Mouse (Mus musculus): Measurements from ENCODE around the gene Gfy. TPM values are rescaled to one million over a fixed set of nuclear protein-coding genes. Genes with fewer than 3 reads are reported as not detected.

The Gfy gene
- polyA plus RNA-seq, 1 experiment from 2014 or later = not detected

DNA sequence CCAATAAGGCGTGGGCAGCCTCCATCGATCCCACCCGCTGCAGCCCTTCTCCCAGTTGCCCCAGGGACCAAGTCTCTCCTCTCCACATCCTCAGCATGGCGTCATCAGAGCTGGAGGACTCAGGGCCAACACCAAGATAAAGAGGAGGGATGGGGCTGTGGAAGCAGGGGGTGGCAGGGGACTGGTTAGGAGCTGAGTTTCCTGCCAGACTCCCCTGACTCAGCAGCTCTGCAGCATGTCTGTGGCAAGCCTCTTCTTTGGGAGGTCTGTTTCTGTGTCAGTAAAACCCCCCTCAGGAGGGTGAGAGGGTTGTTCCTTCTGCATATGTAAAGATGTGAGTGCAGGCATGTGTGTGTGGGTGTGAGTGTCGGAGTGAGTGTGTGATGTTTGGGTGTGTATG is 17.6 kb upstream of the Gfy start:
- Histone ChIP-seq H3K4me1 (ENCODE audit: control insufficient read depth, low read depth, low read length) (no peaks in the 10 kb centered on the region), H3K36me3 (ENCODE audit: control insufficient read depth, insufficient read depth) (no peaks in the 10 kb centered on the region), H3K27me3 (ENCODE audit: control insufficient read depth, insufficient read depth, low read depth, low read length) (no peaks in the 10 kb centered on the region; the same call in 1 of the 2 replicates), H3K27ac (ENCODE audit: low read length) (no peak overlapping the region), H3K9ac (ENCODE audit: low read depth, low read length) (no peak overlapping the region), H3K4me3 (ENCODE audit: low read depth, low read length) (no peak overlapping the region), H3K4me2 (ENCODE audit: low read depth, low read length) (no peak overlapping the region), H3K9me3 (replicated peaks; ENCODE audit: control insufficient read depth, low read length) (no peaks in the 10 kb centered on the region)
- no peak for ATAC-seq (ENCODE audit: low read depth)
- 49% methylated on average over 5 of the region's 5 CpGs for WGBS (ENCODE audit: insufficient replicate concordance)

DNA sequence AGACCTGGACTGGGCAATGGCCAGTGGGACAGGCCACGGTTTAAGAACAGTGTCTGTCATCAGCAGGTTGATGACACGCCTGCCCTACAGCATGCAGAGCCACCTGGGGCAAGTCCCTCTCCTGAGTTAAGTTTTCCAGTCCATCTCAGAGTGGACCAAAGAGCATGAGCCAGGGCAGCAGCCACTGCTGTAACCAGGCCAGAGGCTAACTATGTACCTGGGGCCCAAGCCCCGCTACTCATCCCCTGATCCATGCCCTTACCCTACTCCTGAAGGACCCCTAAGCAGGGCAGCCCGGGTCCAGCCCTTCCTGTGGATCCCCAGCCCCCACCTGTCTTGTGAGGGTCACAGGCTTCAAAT is 16.8 kb upstream of the Gfy start:
- H3K27ac ChIP-seq (ENCODE audit: low read length) = no peak overlapping the region
- H3K4me3 ChIP-seq (ENCODE audit: low read depth, low read length) = no peak overlapping the region
- H3K4me1 ChIP-seq (ENCODE audit: control insufficient read depth, low read depth, low read length) = no peaks in the 10 kb centered on the region
- ATAC-seq (ENCODE audit: low read depth) = no peak
- no peaks in the 10 kb centered on the region for H3K9me3 ChIP-seq (replicated peaks; ENCODE audit: control insufficient read depth, low read length)
- no peak overlapping the region for H3K4me2 ChIP-seq (ENCODE audit: low read depth, low read length)
- H3K27me3 ChIP-seq (ENCODE audit: control insufficient read depth, insufficient read depth, low read depth, low read length) = peaks cover 4% of the 10 kb centered on the region; the same call in 1 of the 2 replicates
- 50% methylated on average over 4 of the region's 4 CpGs for WGBS (ENCODE audit: insufficient replicate concordance)
- no peak overlapping the region for H3K9ac ChIP-seq (ENCODE audit: low read depth, low read length)
- no peaks in the 10 kb centered on the region for H3K36me3 ChIP-seq (ENCODE audit: control insufficient read depth, insufficient read depth)

DNA sequence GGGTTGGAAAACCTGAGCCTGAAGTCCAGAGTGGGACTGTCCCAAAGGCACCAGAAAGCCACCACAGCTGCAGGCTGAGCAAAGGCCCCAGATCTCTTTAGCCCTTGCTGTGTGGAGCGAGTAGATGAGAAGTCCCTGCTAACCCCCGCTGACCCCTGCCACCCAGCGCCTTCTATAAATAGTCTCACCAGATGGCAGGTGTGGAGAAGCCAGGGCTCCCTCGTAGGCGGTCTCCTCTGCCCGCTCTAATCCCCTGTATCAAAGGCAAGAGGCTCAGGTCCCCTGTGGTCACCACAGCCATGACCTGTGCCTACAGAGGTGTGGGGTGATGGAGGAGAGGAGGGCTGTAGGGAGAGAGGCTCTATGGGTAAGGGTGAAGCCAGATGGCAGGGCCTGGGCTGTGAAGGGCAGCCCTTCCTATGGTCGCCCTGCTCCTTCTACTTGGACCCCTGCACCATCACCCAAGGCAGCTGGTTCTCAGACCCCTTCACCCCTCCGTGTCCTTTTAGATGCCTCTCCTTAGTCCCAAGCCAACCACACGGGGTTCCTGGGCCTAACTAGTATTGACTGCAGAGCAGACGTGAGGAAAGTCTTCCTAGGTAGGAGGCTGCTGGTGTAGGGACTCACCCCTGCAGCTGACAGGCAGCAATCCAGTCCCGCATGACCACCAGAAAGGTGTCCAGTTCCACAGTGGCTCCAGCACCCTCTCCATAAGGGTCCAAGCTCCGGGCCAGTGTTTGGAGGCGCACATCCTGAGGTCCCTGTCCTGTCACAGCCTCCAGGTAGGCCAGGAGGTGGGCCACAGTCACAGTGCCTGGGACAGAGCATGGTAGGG is 16.2 kb upstream of the Gfy start:
- H3K27me3 ChIP-seq (ENCODE audit: control insufficient read depth, insufficient read depth, low read depth, low read length) = peaks cover 7% of the 10 kb centered on the region; the same call in 1 of the 2 replicates
- H3K9me3 ChIP-seq (replicated peaks; ENCODE audit: control insufficient read depth, low read length) = no peaks in the 10 kb centered on the region
- no peaks in the 10 kb centered on the region for H3K36me3 ChIP-seq (ENCODE audit: control insufficient read depth, insufficient read depth)
- no peaks in the 10 kb centered on the region for H3K4me1 ChIP-seq (ENCODE audit: control insufficient read depth, low read depth, low read length)
- no peak overlapping the region for H3K9ac ChIP-seq (ENCODE audit: low read depth, low read length)
- no peak for ATAC-seq (ENCODE audit: low read depth)
- H3K27ac ChIP-seq (ENCODE audit: low read length) = no peak overlapping the region
- H3K4me3 ChIP-seq (ENCODE audit: low read depth, low read length) = no peak overlapping the region
- WGBS (ENCODE audit: insufficient replicate concordance) = 54% methylated on average over 13 of the region's 13 CpGs
- no peak overlapping the region for H3K4me2 ChIP-seq (ENCODE audit: low read depth, low read length)

DNA sequence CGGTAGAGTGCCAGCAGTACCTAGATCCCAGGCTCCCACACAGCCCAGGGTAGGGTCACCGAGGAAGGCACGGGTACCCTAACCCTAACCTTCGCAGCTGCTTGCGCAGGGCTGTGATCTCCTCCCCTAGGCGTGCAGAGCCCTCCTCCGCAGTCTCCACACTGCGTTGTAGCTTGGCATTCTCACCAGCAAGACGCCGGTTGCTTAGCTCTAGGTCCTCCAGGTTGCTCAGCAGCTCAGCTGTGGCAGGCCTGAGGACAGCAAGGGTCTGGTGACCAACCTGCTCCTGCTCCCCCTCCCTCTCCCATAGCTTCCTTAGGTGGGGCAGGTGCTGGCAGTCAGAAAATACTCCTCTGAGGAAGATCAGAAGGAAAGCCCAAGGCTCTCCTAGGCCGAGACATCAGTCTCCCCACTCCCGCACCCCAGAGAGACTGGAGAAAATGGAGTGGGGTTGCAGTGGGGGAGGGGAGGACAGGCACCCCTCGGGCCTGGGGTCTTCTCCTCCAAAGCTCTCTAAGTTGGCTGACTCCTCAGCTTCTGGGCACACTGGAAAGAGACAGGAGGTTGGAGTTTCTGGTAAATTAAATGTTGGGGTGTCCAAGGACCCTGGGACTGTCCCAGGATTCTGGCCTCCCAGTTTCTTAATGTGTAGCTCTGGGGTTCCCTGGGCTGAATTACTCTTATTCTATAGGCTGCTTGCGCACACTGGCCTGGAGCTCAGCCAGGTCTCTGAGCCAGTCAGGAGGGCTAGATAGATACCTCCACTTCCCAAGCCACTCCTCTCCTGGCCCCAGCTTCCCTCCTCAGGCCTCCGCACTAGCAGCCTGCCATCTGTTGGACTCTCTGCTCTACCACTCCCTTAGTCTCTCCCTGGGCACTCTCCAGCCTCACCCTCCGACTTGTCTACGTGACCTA is 14.8 kb upstream of the Gfy start:
- no peak for ATAC-seq (ENCODE audit: low read depth)
- WGBS (ENCODE audit: insufficient replicate concordance) = 61% methylated on average over 17 of the region's 17 CpGs

DNA sequence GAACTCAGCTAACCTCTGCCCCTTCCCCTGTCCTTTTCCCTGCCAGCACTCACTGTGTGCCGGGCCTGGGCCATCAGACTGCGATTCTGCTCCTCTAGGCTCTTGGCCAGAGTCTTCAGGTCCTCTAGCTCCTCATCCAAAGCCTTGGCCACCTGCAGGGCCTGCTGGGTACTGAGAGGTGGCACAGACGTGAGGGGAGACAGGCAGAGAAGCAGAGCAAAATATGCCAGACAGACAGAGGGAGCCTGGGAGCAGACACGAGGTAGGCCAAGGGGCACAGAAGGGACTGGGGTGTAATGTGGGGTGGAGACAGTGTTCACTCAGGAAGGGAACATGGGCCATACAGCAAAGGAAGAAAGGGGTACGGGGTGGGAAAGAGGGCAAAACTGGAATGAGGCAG is 14.0 kb upstream of the Gfy start:
- Histone ChIP-seq H3K9ac (ENCODE audit: low read depth, low read length) (no peak overlapping the region), H3K36me3 (ENCODE audit: control insufficient read depth, insufficient read depth) (no peaks in the 10 kb centered on the region), H3K4me3 (ENCODE audit: low read depth, low read length) (no peak overlapping the region), H3K4me1 (ENCODE audit: control insufficient read depth, low read depth, low read length) (no peaks in the 10 kb centered on the region), H3K9me3 (replicated peaks; ENCODE audit: control insufficient read depth, low read length) (no peaks in the 10 kb centered on the region), H3K27me3 (ENCODE audit: control insufficient read depth, insufficient read depth, low read depth, low read length) (peaks cover 14% of the 10 kb centered on the region), H3K4me2 (ENCODE audit: low read depth, low read length) (no peak overlapping the region), H3K27ac (ENCODE audit: low read length) (no peak overlapping the region)
- no peak for ATAC-seq (ENCODE audit: low read depth)
- WGBS (ENCODE audit: insufficient replicate concordance) = 52% methylated on average over 5 of the region's 5 CpGs

More for the DNA sequence above, 14.8 kb upstream of the Gfy start:
- Histone ChIP-seq H3K36me3 (ENCODE audit: control insufficient read depth, insufficient read depth) (no peaks in the 10 kb centered on the region), H3K4me2 (ENCODE audit: low read depth, low read length) (no peak overlapping the region), H3K4me1 (ENCODE audit: control insufficient read depth, low read depth, low read length) (no peaks in the 10 kb centered on the region), H3K9me3 (replicated peaks; ENCODE audit: control insufficient read depth, low read length) (no peaks in the 10 kb centered on the region), H3K9ac (ENCODE audit: low read depth, low read length) (no peak overlapping the region), H3K27me3 (ENCODE audit: control insufficient read depth, insufficient read depth, low read depth, low read length) (peaks cover 13% of the 10 kb centered on the region), H3K27ac (ENCODE audit: low read length) (no peak overlapping the region), H3K4me3 (ENCODE audit: low read depth, low read length) (no peak overlapping the region)

DNA sequence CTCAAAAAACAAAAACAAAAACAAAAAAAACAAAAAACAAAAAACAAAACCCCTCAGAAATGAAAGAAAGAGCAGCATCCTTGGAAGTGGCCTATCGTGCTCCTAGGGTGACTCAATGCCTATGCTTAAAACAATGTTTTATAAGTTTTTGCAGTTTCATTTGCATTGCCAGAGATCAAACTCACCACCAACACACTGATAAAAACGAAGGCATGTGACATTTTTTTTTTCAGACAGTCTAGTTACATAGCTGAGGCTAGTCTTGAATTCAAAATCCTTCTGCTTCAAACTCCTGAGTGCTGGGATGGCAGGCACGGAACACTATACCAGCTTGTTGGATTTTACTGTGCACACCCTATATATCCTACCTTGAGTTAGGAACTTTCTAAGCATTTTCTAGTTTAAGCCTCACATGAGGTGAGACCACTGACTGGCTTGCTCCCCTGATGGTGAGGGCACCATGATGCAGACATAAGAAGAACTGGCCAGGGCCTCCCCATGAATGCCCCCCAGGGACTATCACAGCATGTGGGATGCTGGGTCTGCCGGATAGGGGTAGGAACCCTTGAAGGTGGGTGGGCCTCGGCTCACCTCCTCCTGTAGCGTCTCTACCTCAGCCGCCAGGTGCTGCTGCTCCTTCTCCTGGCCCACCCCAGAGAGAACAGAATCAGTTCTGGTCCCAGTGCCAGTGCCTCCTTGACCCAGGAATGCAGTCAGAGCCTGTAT is 13.4 kb upstream of the Gfy start:
- Histone ChIP-seq H3K27me3 (ENCODE audit: control insufficient read depth, insufficient read depth, low read depth, low read length) (peaks cover 14% of the 10 kb centered on the region), H3K27ac (ENCODE audit: low read length) (no peak overlapping the region), H3K4me2 (ENCODE audit: low read depth, low read length) (no peak overlapping the region), H3K36me3 (ENCODE audit: control insufficient read depth, insufficient read depth) (no peaks in the 10 kb centered on the region), H3K9ac (ENCODE audit: low read depth, low read length) (no peak overlapping the region), H3K9me3 (replicated peaks; ENCODE audit: control insufficient read depth, low read length) (no peaks in the 10 kb centered on the region), H3K4me1 (ENCODE audit: control insufficient read depth, low read depth, low read length) (no peaks in the 10 kb centered on the region), H3K4me3 (ENCODE audit: low read depth, low read length) (no peak overlapping the region)
- ATAC-seq (ENCODE audit: low read depth) = no peak
- 59% methylated on average over 7 of the region's 7 CpGs for WGBS (ENCODE audit: insufficient replicate concordance)

DNA sequence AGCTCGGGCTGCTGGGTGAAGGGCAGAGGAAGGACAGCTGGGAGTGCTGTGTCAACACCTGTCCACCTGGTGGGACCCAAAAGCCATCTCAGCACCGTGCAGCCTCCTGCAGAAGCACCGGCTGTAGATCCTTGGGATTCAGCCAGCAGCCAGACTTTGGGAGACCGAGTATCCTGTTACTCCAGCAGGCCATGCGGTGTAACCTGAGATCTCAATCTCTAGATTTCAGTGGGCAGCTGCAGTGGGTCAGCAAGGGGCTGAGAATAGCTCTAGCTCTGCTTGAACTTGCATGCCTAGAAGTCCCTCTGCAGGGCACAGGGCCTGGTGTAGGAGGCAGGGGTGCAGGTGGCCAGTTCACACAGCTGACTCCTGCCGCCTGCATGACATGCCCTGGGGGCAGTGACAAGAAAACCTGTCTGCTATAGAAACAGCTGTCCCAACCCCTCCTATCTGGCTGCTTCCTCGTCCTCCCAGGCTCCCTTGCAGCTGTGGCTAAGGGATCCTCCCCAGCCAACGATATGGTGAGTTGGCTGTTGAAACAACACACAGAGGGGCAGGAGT is 12.5 kb upstream of the Gfy start:
- Histone ChIP-seq H3K4me2 (ENCODE audit: low read depth, low read length) (no peak overlapping the region), H3K36me3 (ENCODE audit: control insufficient read depth, insufficient read depth) (no peaks in the 10 kb centered on the region), H3K9me3 (replicated peaks; ENCODE audit: control insufficient read depth, low read length) (no peaks in the 10 kb centered on the region), H3K27me3 (ENCODE audit: control insufficient read depth, insufficient read depth, low read depth, low read length) (peaks cover 19% of the 10 kb centered on the region), H3K4me3 (ENCODE audit: low read depth, low read length) (no peak overlapping the region), H3K9ac (ENCODE audit: low read depth, low read length) (no peak overlapping the region), H3K4me1 (ENCODE audit: control insufficient read depth, low read depth, low read length) (no peaks in the 10 kb centered on the region), H3K27ac (ENCODE audit: low read length) (no peak overlapping the region)
- ATAC-seq (ENCODE audit: low read depth) = no peak
- WGBS (ENCODE audit: insufficient replicate concordance) = 16% methylated on average over 8 of the region's 8 CpGs

DNA sequence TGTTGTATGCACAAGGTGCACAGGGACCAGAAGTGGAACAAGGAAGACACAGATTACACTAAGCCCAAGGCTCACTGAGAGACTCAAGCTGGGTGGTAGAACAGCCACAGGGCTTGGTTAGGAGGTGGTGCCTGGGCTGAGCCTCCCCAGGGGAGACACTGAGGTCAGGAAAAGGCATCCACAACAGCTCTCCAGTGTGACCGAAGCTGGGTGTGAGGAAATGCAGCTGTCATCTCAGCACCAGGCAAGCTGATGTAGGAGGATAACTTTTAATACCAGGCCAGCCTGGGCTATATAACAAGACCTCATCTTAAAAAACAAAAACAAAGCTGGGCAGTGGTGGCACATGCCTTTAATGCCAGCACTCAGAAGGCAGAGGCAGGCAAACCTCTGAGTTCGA is 11.8 kb upstream of the Gfy start:
- no peaks in the 10 kb centered on the region for H3K9me3 ChIP-seq (replicated peaks; ENCODE audit: control insufficient read depth, low read length)
- H3K27me3 ChIP-seq (ENCODE audit: control insufficient read depth, insufficient read depth, low read depth, low read length) = peaks cover 25% of the 10 kb centered on the region
- no peak overlapping the region for H3K4me3 ChIP-seq (ENCODE audit: low read depth, low read length)
- no peaks in the 10 kb centered on the region for H3K36me3 ChIP-seq (ENCODE audit: control insufficient read depth, insufficient read depth)
- H3K4me2 ChIP-seq (ENCODE audit: low read depth, low read length) = no peak overlapping the region
- no peak for ATAC-seq (ENCODE audit: low read depth)
- no peak overlapping the region for H3K9ac ChIP-seq (ENCODE audit: low read depth, low read length)
- H3K27ac ChIP-seq (ENCODE audit: low read length) = no peak overlapping the region
- 52% methylated on average over 2 of the region's 2 CpGs for WGBS (ENCODE audit: insufficient replicate concordance)
- H3K4me1 ChIP-seq (ENCODE audit: control insufficient read depth, low read depth, low read length) = no peaks in the 10 kb centered on the region

All from liver, embryonic 16.5 days (tissue).